Mouse (Mus musculus) heart, embryonic 14.5 days (tissue): ENCODE data around the gene 1700001J03Rik. TPM values are rescaled to one million over a fixed set of nuclear protein-coding genes. Genes with fewer than 3 reads are reported as not detected.
A peak's percentile ranks its signal among the peaks of the same experiment; 100 is the strongest.

Source experiments
- ATAC-seq: fragments of 200-750 bp; cut with Nextera tagmentation; 2 replicates; pipeline ENCODE4 v1.8.0; 2017; ENCODE audit warnings: low read depth, moderate TSS enrichment; ENCODE audit not compliant: insufficient number of reproducible peaks, insufficient read depth, low FRiP score
- H3K27ac ChIP-seq, 2 experiments: fragments of 200-500 bp in 1 of 2; fragments of 300-500 bp in 1 of 2; sonication (generic) in 1 of 2; replicated peaks in 1 of 2; 2 replicates each; pipeline ENCODE4 v1.5.1; 2012 to 2014; ENCODE audit warnings: low read depth in 2 of 2, low read length in 2 of 2, control low read depth in 1 of 2, mild to moderate bottlenecking in 1 of 2, mixed read lengths in 1 of 2; ENCODE audit not compliant: control insufficient read depth in 1 of 2, insufficient read depth in 1 of 2
- H3K27me3 ChIP-seq: fragments of 300-500 bp; sonication (generic); 2 replicates; pipeline ENCODE4 v1.6.1; 2014; ENCODE audit warnings: mild to moderate bottlenecking, low read length, control low read depth; ENCODE audit not compliant: control insufficient read depth, insufficient read depth
- H3K36me3 ChIP-seq: fragments of 300-500 bp; sonication (generic); 2 replicates; pipeline ENCODE4 v1.6.1; 2014; ENCODE audit warnings: mild to moderate bottlenecking, control low read depth, low read length, mixed read lengths; ENCODE audit not compliant: control insufficient read depth, insufficient read depth
- H3K4me1 ChIP-seq, 2 experiments: fragments of 200-500 bp in 1 of 2; fragments of 300-500 bp in 1 of 2; sonication (generic) in 1 of 2; 2 replicates each; pipeline ENCODE4 v1.6.1; 2012 to 2014; ENCODE audit warnings: low read length in 2 of 2, control low read depth in 1 of 2, mixed read lengths in 1 of 2; ENCODE audit not compliant: control insufficient read depth in 2 of 2, insufficient read depth in 2 of 2
- H3K4me2 ChIP-seq: fragments of 300-500 bp; sonication (generic); 2 replicates; pipeline ENCODE4 v1.6.1; 2014; ENCODE audit warnings: mild to moderate bottlenecking, low read length
- H3K4me3 ChIP-seq, 2 experiments: fragments of 200-500 bp in 1 of 2; fragments of 300-500 bp in 1 of 2; sonication (generic) in 1 of 2; 2 replicates each; pipeline ENCODE4 v1.5.1; 2012 to 2014; ENCODE audit warnings: low read length in 2 of 2, mild to moderate bottlenecking in 2 of 2, control low read depth in 1 of 2, low read depth in 1 of 2, moderate library complexity in 1 of 2; ENCODE audit not compliant: control insufficient read depth in 1 of 2, insufficient read depth in 1 of 2
- H3K9ac ChIP-seq: fragments of 300-500 bp; sonication (generic); 2 replicates; pipeline ENCODE4 v1.6.1; 2014; ENCODE audit warnings: mild to moderate bottlenecking, low read length
- H3K9me3 ChIP-seq: fragments of 300-500 bp; sonication (generic); 2 replicates; pipeline ENCODE4 v1.6.1; 2016; ENCODE audit warnings: low read length, control low read depth; ENCODE audit not compliant: control insufficient read depth
- WGBS: fragments of 180-500 bp; shearing (Covaris S2); extraction: QIAGEN DNeasy Blood & Tissue Kit; methylation state at CpG from one replicate; pipeline ENCODE4 v1.1.7; 2014; 5-methylcytosine and 5-hydroxymethylcytosine counted together
- polyA plus RNA-seq: library from polyadenylated mRNA; unstranded; fragments of >200 nt; fragmentation: Nextera tagmentation; extraction: Ambion mirVana; gene quantifications from 2 replicates; pipeline ENCODE4 v1.2.1, GENCODE M21; 2014

Gene 1700001J03Rik
- polyA plus RNA-seq, 1 experiment from 2014 or later = not detected

DNA sequence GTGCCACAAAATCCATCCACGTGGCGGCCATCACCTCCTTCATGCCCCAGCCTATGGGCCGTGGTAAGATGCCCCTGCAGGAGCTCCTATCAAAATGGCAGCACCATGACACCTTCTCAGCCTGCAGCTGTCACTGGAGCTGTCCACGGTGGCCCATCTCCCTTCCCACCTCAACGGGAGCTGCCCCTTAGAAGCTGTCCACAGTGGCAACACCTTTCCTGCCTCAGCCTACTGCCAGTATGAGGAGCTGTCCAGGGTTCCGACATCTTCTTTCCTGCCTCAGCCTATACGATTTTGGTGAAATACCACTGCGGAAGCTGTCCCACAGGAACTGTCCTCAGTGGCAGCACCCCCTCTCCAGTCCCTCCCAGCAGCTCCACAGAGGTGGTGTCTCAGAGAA is 42.4 kb upstream of the 1700001J03Rik start:
- Histone ChIP-seq H3K4me2 (no peak overlapping the region), H3K27me3 (no peaks in the 10 kb centered on the region), H3K9me3 (no peaks in the 10 kb centered on the region), H3K9ac (no peak overlapping the region), H3K4me3 (no peak overlapping the region), H3K27ac (no peak overlapping the region), H3K4me1 (peaks cover 0 to 5% of the 10 kb centered on the region in 2 experiments; a peak in 2 of 4 replicates), H3K36me3 (no peaks in the 10 kb centered on the region)
- no peak for ATAC-seq
- WGBS = 82% methylated on average over 8 of the region's 8 CpGs

DNA sequence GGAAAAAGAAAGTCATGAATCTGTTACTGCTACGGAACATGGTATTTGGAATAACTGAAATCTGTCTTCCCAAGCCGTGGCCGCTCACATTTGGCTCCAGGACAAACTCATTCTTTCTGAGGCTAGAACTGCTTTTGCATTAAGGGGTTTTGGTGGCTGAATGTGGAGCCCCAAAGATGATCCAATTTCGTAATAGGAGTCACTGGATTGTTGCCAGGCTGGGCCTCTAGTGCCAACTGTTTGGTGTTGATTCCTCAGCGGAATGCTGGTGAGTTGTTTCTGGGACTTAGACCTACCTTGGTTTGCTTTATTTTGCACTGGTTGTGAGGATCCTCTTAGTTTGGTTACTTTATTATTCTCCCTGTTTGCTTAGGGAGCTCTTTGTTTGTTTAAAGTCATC is 38.7 kb upstream of the 1700001J03Rik start:
- peaks cover 2 to 4% of the 10 kb centered on the region in 2 experiments; a peak in 3 of 4 replicates for H3K4me1 ChIP-seq
- no peak for ATAC-seq
- no peak overlapping the region for H3K4me2 ChIP-seq
- H3K4me3 ChIP-seq = no peak overlapping the region
- no peaks in the 10 kb centered on the region for H3K27me3 ChIP-seq
- WGBS = 89% methylated on average over 5 of the region's 5 CpGs
- H3K27ac ChIP-seq = no peak overlapping the region
- peaks cover 11% of the 10 kb centered on the region for H3K36me3 ChIP-seq
- no peaks in the 10 kb centered on the region for H3K9me3 ChIP-seq
- H3K9ac ChIP-seq = no peak overlapping the region

DNA sequence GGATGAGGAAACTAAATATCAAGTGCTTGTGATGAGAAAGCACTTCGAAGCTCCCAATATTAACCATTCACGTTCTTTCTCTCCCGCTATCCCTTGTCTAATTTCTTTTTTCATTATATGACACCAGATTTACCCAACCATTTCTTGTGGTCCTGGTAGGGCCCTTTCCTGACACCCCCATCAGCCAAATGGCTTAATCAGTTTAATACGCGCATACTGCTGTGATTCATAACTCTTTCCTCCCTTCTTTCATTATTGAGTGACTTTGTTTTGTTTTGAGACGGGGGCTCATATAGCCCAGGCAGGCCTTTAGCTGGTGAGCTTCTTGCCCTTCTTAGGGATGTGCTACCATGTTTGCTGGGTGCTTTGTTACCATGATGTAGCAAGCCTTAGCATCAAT is 36.6 kb upstream of the 1700001J03Rik start:
- Histone ChIP-seq H3K36me3 (peaks cover 31% of the 10 kb centered on the region), H3K27ac (peak overlapping the region; percentile 97 to 99), H3K9ac (peak overlapping the region; percentile 83), H3K4me2 (peak overlapping the region; percentile 74), H3K4me3 (peak overlapping the region; percentile 63 to 91), H3K4me1 (peaks cover 2 to 4% of the 10 kb centered on the region in 2 experiments; a peak in 3 of 4 replicates), H3K27me3 (no peaks in the 10 kb centered on the region), H3K9me3 (no peaks in the 10 kb centered on the region)
- ATAC-seq = no peak
- 33% methylated on average over 6 of the region's 6 CpGs for WGBS

DNA sequence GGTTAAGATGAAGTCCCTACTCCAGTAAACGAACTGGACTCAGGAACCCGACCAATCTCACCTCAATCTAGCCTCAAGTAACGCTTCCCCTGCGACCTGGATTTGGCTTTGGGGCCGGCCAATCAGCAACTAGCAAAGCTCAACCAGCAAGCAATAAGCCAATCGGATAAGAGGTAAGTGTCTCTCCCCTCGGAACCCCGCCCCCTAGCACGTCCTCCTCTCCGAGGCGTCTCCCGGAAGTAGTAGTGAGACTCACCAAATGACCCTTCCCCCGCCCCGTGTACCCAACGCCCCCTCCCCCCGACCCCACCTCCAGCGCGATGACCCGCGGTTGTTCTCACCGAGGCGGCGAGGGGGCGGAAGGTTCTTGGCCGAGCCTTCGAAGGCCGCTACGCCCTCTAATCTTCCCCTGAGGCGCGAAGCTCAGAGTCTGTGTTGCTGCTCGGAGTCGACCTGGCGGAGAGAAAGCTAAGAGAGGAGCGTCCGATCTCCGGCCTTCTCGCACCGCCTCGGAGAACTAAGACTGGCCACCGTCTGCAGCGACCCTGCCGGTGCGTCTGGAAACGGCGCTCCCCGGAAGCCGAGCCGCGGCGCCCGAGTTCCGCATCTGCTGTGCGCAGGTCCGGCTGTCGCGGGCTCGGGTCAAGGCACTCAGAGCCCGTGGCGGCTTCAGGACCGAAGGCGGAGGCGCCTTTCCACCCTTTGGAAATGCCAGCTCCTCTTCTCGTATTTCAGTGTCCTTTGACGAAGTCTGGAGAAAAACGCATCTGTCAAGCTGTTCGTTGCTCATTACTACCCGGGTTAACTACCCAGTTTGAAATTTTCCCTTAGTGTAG is 36.0 kb upstream of the 1700001J03Rik start, which contains the start of gene Rnf6:
Rnf6 (minus strand) TSS at position 677 of the 836 bp plus-strand sequence.
- peak within 1 kb of the TSS; percentile 83 for H3K9ac ChIP-seq
- peak within 1 kb of the TSS; percentile 97 to 99 for H3K27ac ChIP-seq
- H3K36me3 ChIP-seq = peaks cover 38% of the 10 kb centered on the region
- H3K4me2 ChIP-seq = peak within 1 kb of the TSS; percentile 76
- no peaks in the 10 kb centered on the region for H3K27me3 ChIP-seq
- peaks cover 2 to 4% of the 10 kb centered on the region in 2 experiments; a peak in 3 of 4 replicates for H3K4me1 ChIP-seq
- H3K9me3 ChIP-seq = no peaks in the 10 kb centered on the region
- H3K4me3 ChIP-seq = peak within 1 kb of the TSS; percentile 63 to 91
- under 1% methylated on average over 67 of the region's 67 CpGs for WGBS
- peak; percentile 99 for ATAC-seq

DNA sequence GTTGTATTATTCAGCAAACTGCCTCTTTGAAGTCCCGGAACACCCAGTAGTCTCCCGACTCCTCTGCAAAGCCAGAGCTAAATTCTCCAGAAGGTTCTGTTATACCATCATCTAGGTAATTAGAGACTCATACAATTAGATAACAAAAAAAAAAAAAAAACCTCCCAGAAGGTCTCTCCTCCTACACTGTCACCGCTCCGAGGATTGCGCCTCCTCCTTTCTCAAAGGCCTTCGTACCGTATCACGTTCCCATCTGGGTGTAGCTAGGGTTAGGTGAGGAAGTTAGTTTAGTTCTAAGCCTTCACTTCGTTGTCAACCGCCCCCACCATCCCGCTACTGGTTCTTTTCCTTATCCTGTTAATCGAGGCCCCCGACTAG is 35.4 kb upstream of the 1700001J03Rik start:
- Histone ChIP-seq H3K9me3 (no peaks in the 10 kb centered on the region), H3K9ac (peak overlapping the region; percentile 83), H3K36me3 (peaks cover 44% of the 10 kb centered on the region), H3K27ac (peak overlapping the region; percentile 67 to 97; a peak in 3 of 4 replicates), H3K4me3 (peak overlapping the region; percentile 63 to 84), H3K27me3 (no peaks in the 10 kb centered on the region), H3K4me1 (peaks cover 2 to 4% of the 10 kb centered on the region in 2 experiments; a peak in 3 of 4 replicates), H3K4me2 (peak overlapping the region; percentile 76)
- WGBS = 7% methylated on average over 13 of the region's 13 CpGs
- ATAC-seq = peak; percentile 10; the same call in 1 of the 2 replicates

DNA sequence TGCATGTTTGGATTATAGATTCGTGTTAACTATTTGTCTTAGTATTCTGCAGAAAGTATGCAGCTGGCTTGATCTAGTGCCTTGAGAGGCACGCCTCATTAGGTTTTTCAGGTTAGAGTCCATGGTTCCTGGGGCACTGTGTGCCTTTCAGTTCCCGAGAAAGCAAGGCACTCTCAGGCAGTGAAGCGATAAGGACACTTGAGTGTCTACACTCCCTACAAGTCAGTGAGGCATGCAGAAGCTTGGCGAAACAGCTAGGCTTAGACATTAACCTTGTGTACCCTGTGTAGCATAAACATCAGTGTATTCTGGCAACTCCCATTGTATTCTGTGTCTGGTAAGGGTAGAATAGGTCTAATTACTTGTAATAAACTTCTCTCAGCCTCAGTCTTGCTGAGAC is 20.4 kb upstream of the 1700001J03Rik start:
- ATAC-seq = no peak
- Histone ChIP-seq H3K4me3 (no peak overlapping the region), H3K9me3 (no peaks in the 10 kb centered on the region; the same call in 1 of the 2 replicates), H3K4me1 (no peaks in the 10 kb centered on the region), H3K9ac (no peak overlapping the region), H3K27me3 (no peaks in the 10 kb centered on the region), H3K27ac (no peak overlapping the region), H3K4me2 (no peak overlapping the region), H3K36me3 (peaks cover 82% of the 10 kb centered on the region)
- 91% methylated on average over 5 of the region's 5 CpGs for WGBS

DNA sequence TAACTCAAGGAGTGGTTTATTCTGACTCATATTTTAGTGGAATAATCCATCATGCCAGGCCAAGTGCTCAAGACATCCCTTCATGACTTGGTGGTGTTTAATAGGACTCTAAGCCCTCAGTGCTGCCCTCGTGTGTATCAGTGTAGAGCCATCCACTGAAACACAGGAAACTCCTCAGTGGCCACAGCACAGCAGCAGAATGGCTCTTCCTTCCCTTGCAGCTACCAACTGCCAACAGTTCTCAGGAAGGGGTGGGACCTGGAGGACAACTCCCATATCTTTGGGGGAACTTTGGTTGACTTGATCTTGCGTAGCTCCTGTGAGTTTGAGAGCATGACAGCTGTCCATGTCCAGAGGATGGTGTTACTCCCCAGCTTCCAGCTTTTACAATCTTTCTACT is 18.8 kb upstream of the 1700001J03Rik start:
- 79% methylated on average over 2 of the region's 2 CpGs for WGBS
- Histone ChIP-seq H3K36me3 (peaks cover 67% of the 10 kb centered on the region), H3K4me1 (no peaks in the 10 kb centered on the region), H3K4me3 (no peak overlapping the region), H3K9ac (no peak overlapping the region), H3K9me3 (no peaks in the 10 kb centered on the region; the same call in 1 of the 2 replicates), H3K27ac (no peak overlapping the region), H3K4me2 (no peak overlapping the region), H3K27me3 (no peaks in the 10 kb centered on the region)
- no peak for ATAC-seq
